Mouse (Mus musculus): ENCODE data around the gene Zscan26. TPM values are rescaled to one million over a fixed set of nuclear protein-coding genes. Genes with fewer than 3 reads are reported as not detected.

Gene Zscan26
- total RNA-seq, 4 experiments from 2014 or later: 52.1 to 59.4 (median 55.5) TPM

Small RNA genes lying within 50 kb of the gene (microRNA-seq; reads per million reads assigned to microRNA genes)
- gene Mir1896 (0 to 0.44 reads per million in 2 experiments), gene Mir6942 (0 to 0.63 reads per million in 2 experiments)

Other genes starting within 250 kb of the Zscan26 start
- gene Gpx5, start 161.0 kb downstream of the Zscan26 start, total RNA-seq (2022): not detected
- 1 to 10 TPM in 1 of 4 experiments, under 1 TPM in 3; 0.28 to 1.4 (median 0.59) TPM for gene Gpx6, start 141.6 kb downstream of the Zscan26 start, total RNA-seq (2022)
- gene Olfr1367, start 106.8 kb downstream of the Zscan26 start, total RNA-seq (2022): not detected
- gene Zscan12, start 90.9 kb downstream of the Zscan26 start, total RNA-seq (2022): 1 to 10 TPM; 6.7 to 8.8 (median 7.8) TPM
- 10 to 100 TPM; 31.7 to 41.8 (median 35.8) TPM for gene Zkscan3, start 51.0 kb downstream of the Zscan26 start, total RNA-seq (2022)
- gene Pgbd1, start 12.7 kb downstream of the Zscan26 start, total RNA-seq (2022): 1 to 10 TPM; 1.4 to 1.9 (median 1.6) TPM
- gene Nkapl, start 14.8 kb upstream of the Zscan26 start, total RNA-seq (2022): 1 to 10 TPM in 2 of 4 experiments, under 1 TPM in 2; 0.59 to 1.5 (median 0.84) TPM
- gene Zkscan4, start 25.2 kb upstream of the Zscan26 start, total RNA-seq (2022): 1 to 10 TPM; 5.1 to 6.2 (median 5.8) TPM
- gene Gm10065, start 25.7 kb upstream of the Zscan26 start, total RNA-seq (2022): not detected
- gene AK157302, start 41.5 kb upstream of the Zscan26 start, total RNA-seq (2022): 10 to 100 TPM; 15.4 to 22.7 (median 19.3) TPM
- gene Gm11273, start 47.7 kb upstream of the Zscan26 start, total RNA-seq (2022): 10 to 100 TPM; 39.0 to 60.7 (median 52.2) TPM
- gene Zkscan8, start 77.4 kb upstream of the Zscan26 start, total RNA-seq (2022): 10 to 100 TPM; 16.2 to 16.5 (median 16.3) TPM
- not detected for gene Olfr1366, start 89.1 kb upstream of the Zscan26 start, total RNA-seq (2022)
- gene Olfr1535, start 106.2 kb upstream of the Zscan26 start, total RNA-seq (2022): not detected
- gene Olfr1364, start 128.0 kb upstream of the Zscan26 start, total RNA-seq (2022): not detected
- gene Olfr1362, start 160.3 kb upstream of the Zscan26 start, total RNA-seq (2022): not detected
- gene Olfr11, start 188.8 kb upstream of the Zscan26 start, total RNA-seq (2022): not detected
- not detected for gene Olfr1361, start 209.7 kb upstream of the Zscan26 start, total RNA-seq (2022)
- not detected for gene Olfr1360, start 223.7 kb upstream of the Zscan26 start, total RNA-seq (2022)
- gene Olfr1359, start 244.4 kb upstream of the Zscan26 start, total RNA-seq (2022): not detected

All from left cerebral cortex, adult 8-10 months (tissue).